Mouse (Mus musculus) forebrain, embryonic 12.5 days (tissue): Measurements from ENCODE around the gene Ttc39b. TPM values are rescaled to one million over a fixed set of nuclear protein-coding genes. Genes with fewer than 3 reads are reported as not detected.

ENCODE experiments used
- ATAC-seq: fragments of 200-750 bp; cut with Nextera tagmentation; 2 replicates; pipeline ENCODE4 v1.8.0; 2017; ENCODE audit warnings: moderate TSS enrichment; ENCODE audit not compliant: low FRiP score
- H3K27ac ChIP-seq: fragments of 300-500 bp; sonication (generic); 2 replicates; pipeline ENCODE4 v1.5.1; 2016; ENCODE audit warnings: mild to moderate bottlenecking
- H3K27me3 ChIP-seq: fragments of 300-500 bp; sonication (generic); 2 replicates; pipeline ENCODE4 v1.6.1; 2016; ENCODE audit warnings: mild to moderate bottlenecking
- H3K36me3 ChIP-seq: fragments of 300-500 bp; sonication (generic); replicated peaks from 2 replicates; pipeline ENCODE4 v1.6.1; 2016; ENCODE audit warnings: mild to moderate bottlenecking
- H3K4me1 ChIP-seq: fragments of 300-500 bp; sonication (generic); 2 replicates; pipeline ENCODE4 v1.6.1; 2016
- H3K4me2 ChIP-seq: fragments of 300-500 bp; sonication (generic); 2 replicates; pipeline ENCODE4 v1.6.1; 2016; ENCODE audit warnings: mild to moderate bottlenecking, moderate library complexity
- H3K4me3 ChIP-seq: fragments of 300-500 bp; sonication (generic); replicated peaks from 2 replicates; pipeline ENCODE4 v1.5.1; 2016; ENCODE audit warnings: mild to moderate bottlenecking
- H3K9ac ChIP-seq: fragments of 300-500 bp; sonication (generic); 2 replicates; pipeline ENCODE4 v1.6.1; 2016; ENCODE audit warnings: mild to moderate bottlenecking
- H3K9me3 ChIP-seq: fragments of 300-500 bp; sonication (generic); 2 replicates; pipeline ENCODE4 v1.6.1; 2016
- WGBS: fragments of 180-500 bp; shearing (Covaris S2); methylation state at CpG from one replicate; pipeline ENCODE4 v1.1.7; 2016; 5-methylcytosine and 5-hydroxymethylcytosine counted together
- polyA plus RNA-seq: library from polyadenylated mRNA; unstranded; fragments of >200 nt; fragmentation: Nextera tagmentation; extraction: Ambion mirVana; gene quantifications from 2 replicates; pipeline ENCODE4 v1.2.1, GENCODE M21; 2016

Ttc39b gene
- polyA plus RNA-seq, 1 experiment from 2014 or later: 6.2 TPM

DNA sequence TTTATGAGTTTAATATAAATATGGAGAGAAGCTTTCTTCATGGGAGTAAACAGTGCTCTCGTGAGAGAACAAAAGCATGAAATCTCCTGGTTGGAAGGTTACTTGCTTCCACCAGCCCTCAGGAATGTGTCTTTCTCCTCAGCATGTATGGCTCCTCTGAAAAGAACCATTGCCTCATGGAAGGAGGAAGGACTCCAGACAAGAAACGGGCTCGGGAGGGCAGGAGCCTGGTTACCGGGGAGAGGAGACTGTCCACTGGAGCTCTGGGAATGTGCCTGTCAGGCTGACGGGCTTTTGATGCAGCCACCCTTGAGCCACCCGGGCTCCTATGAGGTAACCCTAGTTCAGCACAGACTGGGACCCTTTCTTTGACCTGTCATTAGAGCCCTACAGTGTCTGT is 137.6 kb downstream of the Ttc39b start:
- WGBS: 33% methylated on average over 6 of the region's 6 CpGs

DNA sequence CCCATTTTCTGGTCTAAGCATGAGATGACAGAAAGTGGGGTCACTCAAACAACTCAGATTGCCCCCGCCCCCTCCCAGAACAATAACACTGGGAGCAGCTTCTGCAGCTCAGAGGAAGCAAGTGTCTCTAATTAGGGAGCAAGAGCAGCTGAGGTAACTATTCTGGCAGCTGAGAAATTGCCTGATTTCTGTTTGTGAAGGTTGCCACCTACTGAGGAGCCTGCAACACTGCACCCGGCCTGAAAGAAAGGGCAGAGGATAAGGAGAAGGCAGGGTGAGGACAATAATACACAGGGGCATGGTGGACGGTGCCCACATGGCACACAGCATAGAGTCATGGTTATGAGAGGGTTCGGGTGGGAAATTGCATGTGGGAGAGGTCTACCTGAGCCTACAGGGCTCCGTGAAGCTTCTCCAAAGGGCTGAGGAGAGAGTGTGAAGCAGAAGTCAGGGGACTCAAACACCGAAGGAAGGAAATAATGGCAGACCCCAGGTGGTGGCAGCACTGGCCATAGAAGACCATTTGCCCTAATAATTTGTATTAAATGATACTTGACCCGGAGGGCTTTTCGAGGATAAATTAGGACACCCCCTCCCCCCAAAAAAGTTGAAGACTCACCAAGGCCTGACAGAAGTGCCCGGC is 140.6 kb downstream of the Ttc39b start:
- no peak overlapping the region for H3K27ac ChIP-seq

More for the DNA sequence above, 137.6 kb downstream of the Ttc39b start:
- no peak overlapping the region for H3K4me3 ChIP-seq
- no peak overlapping the region for H3K27ac ChIP-seq
- H3K27me3 ChIP-seq: 0 out of 2 replicates have a peak, but pooled peaks cover 5% of the 10 kb centered on the region
- H3K9me3 ChIP-seq: no peaks in the 10 kb centered on the region; the same call in 1 of the 2 replicates
- H3K36me3 ChIP-seq: no peaks in the 10 kb centered on the region
- no peak overlapping the region for H3K4me2 ChIP-seq
- no peak overlapping the region for H3K9ac ChIP-seq
- peaks cover 18% of the 10 kb centered on the region for H3K4me1 ChIP-seq
- no peak for ATAC-seq

DNA sequence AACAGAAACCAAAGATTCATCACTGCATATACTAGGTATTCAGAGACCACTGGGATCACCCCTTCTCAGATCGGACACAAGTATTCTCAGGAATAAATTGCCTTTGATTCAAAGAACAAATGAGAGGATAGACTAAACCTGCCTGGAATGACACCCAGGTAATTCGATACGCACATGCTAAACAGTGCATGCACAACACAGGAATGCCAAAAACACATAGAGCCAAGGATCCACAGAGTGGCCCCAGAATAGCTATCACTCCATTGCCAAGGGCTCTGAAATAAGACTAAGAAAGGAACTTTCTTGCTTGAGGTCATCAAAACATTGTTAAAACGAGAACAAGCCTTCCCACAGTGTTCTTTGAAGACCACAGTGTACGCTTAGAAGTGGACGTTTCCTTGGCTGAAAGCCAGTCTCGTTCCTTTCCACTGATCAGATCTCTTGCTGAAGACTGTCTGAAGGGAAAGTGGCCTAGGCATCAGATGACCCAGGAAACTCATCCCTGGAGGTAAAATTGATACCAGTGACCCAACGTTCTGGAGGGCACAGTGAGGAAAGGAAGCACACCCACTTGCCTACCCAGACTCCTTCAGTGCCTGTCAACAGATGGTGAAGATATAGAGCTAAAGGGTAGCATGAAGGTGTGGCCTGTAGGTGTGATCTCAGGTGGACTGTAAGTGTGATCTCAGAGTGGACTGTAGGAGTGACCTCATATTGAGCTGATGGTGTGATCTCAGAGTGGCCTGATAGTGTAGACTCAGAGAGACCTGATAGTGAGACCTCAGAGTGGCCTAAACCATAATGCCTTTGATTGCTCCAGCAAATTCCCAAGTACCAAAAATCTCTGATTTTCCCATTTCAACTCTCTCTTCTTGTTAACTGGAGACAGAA is 141.6 kb downstream of the Ttc39b start:
- no peak overlapping the region for H3K9ac ChIP-seq
- no peaks in the 10 kb centered on the region for H3K36me3 ChIP-seq
- H3K4me1 ChIP-seq: peaks cover 18% of the 10 kb centered on the region
- WGBS: 64% methylated on average over 8 of the region's 8 CpGs
- H3K27me3 ChIP-seq: no peaks in the 10 kb centered on the region
- H3K9me3 ChIP-seq: no peaks in the 10 kb centered on the region
- no peak overlapping the region for H3K27ac ChIP-seq
- no peak overlapping the region for H3K4me2 ChIP-seq
- peak; percentile 36; the same call in 1 of the 2 replicates for ATAC-seq
- H3K4me3 ChIP-seq: no peak overlapping the region

More for the DNA sequence above, 140.6 kb downstream of the Ttc39b start:
- H3K9ac ChIP-seq: no peak overlapping the region; the same call in 1 of the 2 replicates
- 0 out of 2 replicates have a peak overlapping the region, but pooled peaks have one; percentile 10 for H3K4me2 ChIP-seq
- no peak overlapping the region for H3K4me3 ChIP-seq
- no peaks in the 10 kb centered on the region for H3K36me3 ChIP-seq
- peak; percentile 85 for ATAC-seq
- H3K4me1 ChIP-seq: peaks cover 18% of the 10 kb centered on the region
- no peaks in the 10 kb centered on the region for H3K9me3 ChIP-seq
- WGBS: 31% methylated on average over 9 of the region's 9 CpGs
- no peaks in the 10 kb centered on the region for H3K27me3 ChIP-seq

DNA sequence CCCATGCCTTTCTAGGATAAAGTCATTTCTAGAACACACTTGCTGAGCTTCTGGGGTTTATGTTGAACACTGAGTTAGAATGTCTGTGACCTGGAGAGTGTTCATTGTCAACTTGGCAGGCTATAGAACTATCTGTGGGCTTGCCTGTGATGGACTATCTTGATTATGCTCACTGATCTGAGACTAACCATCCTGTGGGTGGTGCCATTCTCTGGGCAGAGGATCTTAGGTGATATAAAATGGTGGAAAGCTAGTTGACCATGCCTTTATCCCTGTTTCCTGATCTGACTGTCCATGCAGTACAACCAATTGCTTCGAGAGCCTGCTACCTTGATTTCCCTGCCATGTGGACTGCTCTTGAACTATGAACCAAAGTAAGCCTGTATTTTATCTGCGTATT is 146.6 kb downstream of the Ttc39b start:
- Histone ChIP-seq H3K9ac (no peak overlapping the region), H3K4me2 (no peak overlapping the region), H3K9me3 (no peaks in the 10 kb centered on the region), H3K27ac (no peak overlapping the region), H3K4me1 (peaks cover 4% of the 10 kb centered on the region; the same call in 1 of the 2 replicates), H3K27me3 (no peaks in the 10 kb centered on the region), H3K4me3 (no peak overlapping the region), H3K36me3 (no peaks in the 10 kb centered on the region)
- no peak for ATAC-seq
- WGBS: 93% methylated on average over 2 of the region's 2 CpGs

DNA sequence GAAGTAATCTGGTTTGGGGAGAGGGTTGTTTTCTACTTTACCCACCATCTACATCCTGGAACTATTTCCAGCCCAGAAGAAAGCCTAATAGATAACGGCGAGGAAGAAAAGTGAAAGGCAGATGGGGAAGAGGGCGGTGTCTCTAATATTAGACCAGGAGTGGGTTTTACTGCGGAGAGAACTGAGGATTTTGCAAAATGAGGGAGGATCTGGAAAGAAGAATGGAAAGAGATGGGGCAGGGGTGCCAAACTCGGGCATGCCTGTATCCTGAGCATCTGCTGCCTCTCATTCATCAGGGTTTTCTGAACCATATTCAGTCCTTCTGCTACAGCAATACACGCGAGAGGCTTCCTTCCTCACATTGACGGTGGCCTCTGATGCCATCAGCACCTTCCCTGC is 149.1 kb downstream of the Ttc39b start:
- Histone ChIP-seq H3K27ac (no peak overlapping the region), H3K4me2 (no peak overlapping the region), H3K4me3 (no peak overlapping the region), H3K9ac (no peak overlapping the region), H3K27me3 (no peaks in the 10 kb centered on the region), H3K4me1 (0 out of 2 replicates have a peak, but pooled peaks cover 3% of the 10 kb centered on the region), H3K36me3 (no peaks in the 10 kb centered on the region), H3K9me3 (no peaks in the 10 kb centered on the region)
- WGBS: 92% methylated on average over 8 of the region's 8 CpGs
- no peak for ATAC-seq

DNA sequence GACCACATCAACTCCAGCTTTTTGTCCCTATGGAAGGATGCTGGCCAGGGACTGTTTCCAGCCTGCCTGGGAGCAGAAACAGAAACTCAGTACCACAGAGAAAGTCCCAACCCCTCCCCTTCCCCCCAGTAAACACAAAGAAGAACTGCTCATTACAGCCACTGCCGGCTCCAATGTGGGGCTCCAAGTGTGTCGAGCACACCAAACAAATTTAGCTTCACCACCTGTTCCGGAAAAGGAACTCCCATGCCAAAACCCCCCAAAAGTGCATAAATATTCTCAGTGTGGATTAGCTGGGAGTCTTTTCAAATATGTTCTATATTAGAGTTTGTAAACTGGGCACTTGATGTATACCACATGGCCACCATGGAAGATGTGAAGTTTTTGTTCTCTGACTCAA is 151.8 kb downstream of the Ttc39b start:
- no peak overlapping the region for H3K4me2 ChIP-seq
- no peaks in the 10 kb centered on the region for H3K27me3 ChIP-seq
- no peak overlapping the region for H3K9ac ChIP-seq
- H3K9me3 ChIP-seq: no peaks in the 10 kb centered on the region
- no peak for ATAC-seq
- no peaks in the 10 kb centered on the region for H3K36me3 ChIP-seq
- 0 out of 2 replicates have a peak, but pooled peaks cover 5% of the 10 kb centered on the region for H3K4me1 ChIP-seq
- H3K27ac ChIP-seq: no peak overlapping the region
- WGBS: 49% methylated on average over 3 of the region's 3 CpGs
- no peak overlapping the region for H3K4me3 ChIP-seq

DNA sequence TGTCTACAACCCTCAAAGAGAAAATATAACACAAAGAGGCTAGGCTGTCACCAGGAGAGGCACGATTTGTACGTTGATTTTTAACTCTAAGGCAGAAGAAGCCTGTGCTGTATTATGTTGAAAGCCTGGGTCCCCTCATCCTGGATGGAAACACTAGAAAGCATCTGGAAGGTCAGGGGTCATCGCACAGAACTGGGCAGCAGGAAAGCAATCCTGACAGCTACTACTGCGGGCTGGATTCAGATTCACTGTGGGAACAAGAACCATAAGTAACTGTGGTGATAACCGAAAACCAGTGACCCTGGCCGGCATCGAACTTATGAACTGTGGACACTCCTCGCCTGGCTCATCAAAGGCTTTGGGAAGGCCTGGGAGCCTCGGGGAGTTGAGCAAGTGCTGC is 153.3 kb downstream of the Ttc39b start:
- no peak overlapping the region for H3K4me3 ChIP-seq
- H3K27me3 ChIP-seq: no peaks in the 10 kb centered on the region
- H3K4me2 ChIP-seq: no peak overlapping the region
- 73% methylated on average over 9 of the region's 9 CpGs for WGBS
- H3K36me3 ChIP-seq: no peaks in the 10 kb centered on the region
- H3K27ac ChIP-seq: no peak overlapping the region
- no peak for ATAC-seq
- no peaks in the 10 kb centered on the region for H3K9me3 ChIP-seq
- 0 out of 2 replicates have a peak, but pooled peaks cover 6% of the 10 kb centered on the region for H3K4me1 ChIP-seq
- no peak overlapping the region for H3K9ac ChIP-seq

Other genes starting within 250 kb of the Ttc39b start
- gene Snapc3, start 93.5 kb upstream of the Ttc39b start, polyA plus RNA-seq: 79.9 and 80.7 TPM in 2 replicates
- 488 and 520 TPM in 2 replicates for gene Psip1, start 162.2 kb upstream of the Ttc39b start, polyA plus RNA-seq
- 6.0 and 8.3 TPM in 2 replicates for gene Ccdc171, start 201.3 kb upstream of the Ttc39b start, polyA plus RNA-seq